Mouse (Mus musculus) spleen, adult 2 months (tissue): Measurements from ENCODE around the gene Lypd6b.

ENCODE experiments used
- CTCF ChIP-seq: fragments of 200-500 bp; IDR thresholded peaks from 2 replicates; pipeline ENCODE4 v1.5.1; 2011; ENCODE audit warnings: mild to moderate bottlenecking, inconsistent platforms; ENCODE audit not compliant: insufficient read depth, insufficient read length, insufficient replicate concordance; ENCODE audit errors: extremely low read depth
- POLR2A ChIP-seq: fragments of 200-500 bp; IDR thresholded peaks from 2 replicates; pipeline ENCODE4 v1.6.1; 2011; ENCODE audit warnings: low read depth, low read length, inconsistent platforms

DNA sequence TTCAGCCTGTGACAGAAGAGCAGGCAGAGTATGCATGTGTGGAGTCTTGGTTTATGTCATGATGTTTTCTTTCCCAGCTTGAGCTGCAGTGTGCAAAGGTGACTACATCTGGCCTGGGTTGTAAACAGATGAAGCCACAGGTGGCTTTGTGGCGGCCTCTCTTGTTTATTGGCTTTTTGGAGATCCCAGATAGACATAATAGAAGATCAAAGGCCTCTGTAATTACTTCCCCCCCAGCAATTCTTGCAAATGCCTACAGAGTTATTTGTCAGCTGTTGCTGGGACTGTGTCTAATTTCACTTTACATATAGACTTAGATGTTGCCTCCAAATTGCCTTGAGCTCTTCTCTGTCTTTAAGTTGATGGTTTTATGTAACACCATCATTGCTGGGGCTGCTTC is 38.1 kb downstream of the Lypd6b start:
- no peak for TF ChIP-seq CTCF
- TF ChIP-seq POLR2A: no peak
